Mouse (Mus musculus) limb, embryonic 12.5 days (tissue): ENCODE results near the gene Tctex1d4. TPM values are rescaled to one million over a fixed set of nuclear protein-coding genes. Genes with fewer than 3 reads are reported as not detected.
A peak's percentile ranks its signal among the peaks of the same experiment; 100 is the strongest.

Experiments used
- ATAC-seq: fragments of 200-750 bp; cut with Nextera tagmentation; 2 replicates; pipeline ENCODE4 v1.8.0; 2017; ENCODE audit warnings: low read depth, moderate TSS enrichment; ENCODE audit not compliant: insufficient number of reproducible peaks, insufficient read depth, low FRiP score, low TSS enrichment
- H3K27ac ChIP-seq: fragments of 300-500 bp; sonication (generic); 2 replicates; pipeline ENCODE4 v1.5.1; 2016; ENCODE audit warnings: mild to moderate bottlenecking, moderate library complexity
- H3K27me3 ChIP-seq: fragments of 300-500 bp; sonication (generic); 2 replicates; pipeline ENCODE4 v1.6.1; 2016; ENCODE audit warnings: mild to moderate bottlenecking, moderate library complexity
- H3K36me3 ChIP-seq: fragments of 300-500 bp; sonication (generic); 2 replicates; pipeline ENCODE4 v1.6.1; 2016; ENCODE audit warnings: mild to moderate bottlenecking, moderate library complexity
- H3K4me1 ChIP-seq: fragments of 300-500 bp; sonication (generic); replicated peaks from 2 replicates; pipeline ENCODE4 v1.6.1; 2016
- H3K4me2 ChIP-seq: fragments of 300-500 bp; sonication (generic); 2 replicates; pipeline ENCODE4 v1.6.1; 2016; ENCODE audit warnings: mild to moderate bottlenecking, moderate library complexity
- H3K4me3 ChIP-seq: fragments of 300-500 bp; sonication (generic); replicated peaks from 2 replicates; pipeline ENCODE4 v1.5.1; 2016; ENCODE audit warnings: mild to moderate bottlenecking
- H3K9ac ChIP-seq: fragments of 300-500 bp; sonication (generic); replicated peaks from 2 replicates; pipeline ENCODE4 v1.6.1; 2016; ENCODE audit warnings: mild to moderate bottlenecking, moderate library complexity
- H3K9me3 ChIP-seq: fragments of 300-500 bp; sonication (generic); 2 replicates; pipeline ENCODE4 v1.6.1; 2016; ENCODE audit warnings: mild to moderate bottlenecking, moderate library complexity
- WGBS: fragments of 180-500 bp; shearing (Covaris S2); methylation state at CpG from one replicate; pipeline ENCODE4 v1.1.7; 2016; 5-methylcytosine and 5-hydroxymethylcytosine counted together
- polyA plus RNA-seq: library from polyadenylated mRNA; unstranded; fragments of >200 nt; fragmentation: Nextera tagmentation; extraction: Ambion mirVana; gene quantifications from 2 replicates; pipeline ENCODE4 v1.2.1, GENCODE M21; 2016

Tctex1d4 gene
- polyA plus RNA-seq, 1 experiment from 2014 or later = not detected

GRCm38 (mm10) chr4:117120445-117121414 is 5.9 kb upstream of the Tctex1d4 start:
- peak overlapping the region; percentile 86 for H3K27ac ChIP-seq
- H3K4me1 ChIP-seq = peaks cover 26% of the 10 kb centered on the region
- H3K36me3 ChIP-seq = peaks cover under 1% of the 10 kb centered on the region; the same call in 1 of the 2 replicates
- peak overlapping the region; percentile 71 for H3K4me3 ChIP-seq
- no peaks in the 10 kb centered on the region for H3K9me3 ChIP-seq
- H3K9ac ChIP-seq = peak overlapping the region; percentile 67
- ATAC-seq = peak; percentile 91
- peak overlapping the region; percentile 100 for H3K4me2 ChIP-seq
- WGBS = under 1% methylated on average over 69 of the region's 69 CpGs
- no peaks in the 10 kb centered on the region for H3K27me3 ChIP-seq

DNA sequence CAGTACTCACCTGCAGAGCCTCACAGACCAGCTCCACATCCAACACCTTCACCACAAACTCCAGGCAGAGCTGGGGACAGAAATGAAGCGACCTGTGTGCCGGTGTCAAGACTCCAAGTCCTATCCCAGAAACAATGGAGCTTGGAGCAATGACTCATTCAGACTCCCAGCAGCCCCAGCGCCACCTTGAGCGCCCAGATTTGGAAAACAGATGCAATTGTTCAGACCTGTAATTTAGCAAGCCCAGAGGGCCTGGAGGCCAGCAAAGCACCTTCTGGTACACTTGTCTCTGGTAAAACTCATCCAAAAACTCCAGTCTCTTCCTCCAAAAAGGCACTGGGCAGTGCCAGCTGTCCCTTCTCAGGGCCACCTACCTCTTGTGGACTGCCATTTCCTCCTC is 4.4 kb upstream of the Tctex1d4 start:
- WGBS = 87% methylated on average over 4 of the region's 4 CpGs

GRCm38 (mm10) chr4:117123546-117124217 is 2.9 kb upstream of the Tctex1d4 start:
- no peaks in the 10 kb centered on the region for H3K9me3 ChIP-seq
- WGBS = 81% methylated on average over 7 of the region's 9 CpGs
- no peak overlapping the region for H3K4me3 ChIP-seq
- H3K4me2 ChIP-seq = no peak overlapping the region
- peaks cover 32% of the 10 kb centered on the region for H3K4me1 ChIP-seq
- no peak overlapping the region for H3K27ac ChIP-seq
- H3K36me3 ChIP-seq = peaks cover 8% of the 10 kb centered on the region
- no peak overlapping the region for H3K9ac ChIP-seq
- no peaks in the 10 kb centered on the region for H3K27me3 ChIP-seq
- ATAC-seq = no peak

More for the DNA sequence above, 4.4 kb upstream of the Tctex1d4 start:
- no peak overlapping the region for H3K27ac ChIP-seq
- no peaks in the 10 kb centered on the region for H3K9me3 ChIP-seq
- H3K4me2 ChIP-seq = no peak overlapping the region
- no peak overlapping the region for H3K4me3 ChIP-seq
- H3K4me1 ChIP-seq = peaks cover 32% of the 10 kb centered on the region
- no peak for ATAC-seq
- H3K36me3 ChIP-seq = no peaks in the 10 kb centered on the region
- no peaks in the 10 kb centered on the region for H3K27me3 ChIP-seq
- H3K9ac ChIP-seq = no peak overlapping the region

GRCm38 (mm10) chr4:117124218-117124517 is 2.4 kb upstream of the Tctex1d4 start:
- H3K9ac ChIP-seq = no peak overlapping the region

DNA sequence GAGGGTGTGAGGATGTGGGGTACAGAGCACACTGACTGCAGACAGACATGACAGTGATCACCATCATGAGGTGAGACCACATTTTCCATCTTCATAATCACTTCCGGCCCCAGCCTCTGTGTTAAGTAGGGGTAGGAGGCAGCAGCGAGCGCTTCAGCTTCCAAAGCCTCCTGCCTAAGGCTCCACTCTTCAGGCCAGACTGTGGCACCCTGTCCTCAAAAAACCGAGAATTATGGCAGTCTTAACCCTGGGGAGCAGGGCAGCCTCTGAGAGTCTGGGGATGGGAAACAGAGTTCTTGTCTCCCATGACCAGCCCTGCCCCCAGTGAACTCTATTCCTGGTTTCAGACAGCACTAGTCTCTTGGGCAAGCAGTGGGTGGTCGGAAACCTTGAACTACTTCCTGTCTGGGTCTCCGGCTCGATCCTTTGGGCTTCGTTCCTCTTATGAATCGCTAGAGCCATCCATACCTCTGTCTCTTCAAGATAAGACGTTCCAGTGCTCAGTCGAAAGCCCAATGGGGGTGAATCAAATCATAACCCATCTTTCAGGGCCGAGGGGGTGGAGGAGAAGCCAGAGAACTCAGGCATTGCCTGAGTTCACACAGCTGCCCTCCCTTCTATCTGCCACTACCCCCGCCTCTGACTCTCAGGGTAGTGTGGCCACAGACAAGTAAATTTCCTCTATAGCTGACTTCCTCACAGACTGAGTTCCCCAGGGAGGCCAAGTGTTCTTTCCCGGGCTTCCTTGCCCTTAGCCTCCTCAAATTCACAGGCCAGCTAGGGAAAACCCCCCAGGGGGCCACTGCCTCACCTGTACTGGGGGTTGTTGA is 1.9 kb upstream of the Tctex1d4 start:
- Histone ChIP-seq H3K4me1 (peaks cover 30% of the 10 kb centered on the region), H3K4me2 (peak overlapping the region; percentile 37), H3K36me3 (peaks cover 12% of the 10 kb centered on the region), H3K9me3 (no peaks in the 10 kb centered on the region), H3K9ac (peak overlapping the region; percentile 51; the same call in 1 of the 2 replicates), H3K27me3 (no peaks in the 10 kb centered on the region), H3K27ac (peak overlapping the region; percentile 81), H3K4me3 (no peak overlapping the region)
- WGBS = 61% methylated on average over 14 of the region's 14 CpGs
- ATAC-seq = no peak

More at GRCm38 (mm10) chr4:117124218-117124517, 2.4 kb upstream of the Tctex1d4 start:
- Histone ChIP-seq H3K27me3 (no peaks in the 10 kb centered on the region), H3K4me1 (peaks cover 32% of the 10 kb centered on the region), H3K4me2 (no peak overlapping the region), H3K9me3 (no peaks in the 10 kb centered on the region), H3K4me3 (no peak overlapping the region), H3K36me3 (peaks cover 12% of the 10 kb centered on the region), H3K27ac (no peak overlapping the region)
- ATAC-seq = no peak
- WGBS = 85% methylated on average over 3 of the region's 3 CpGs

DNA sequence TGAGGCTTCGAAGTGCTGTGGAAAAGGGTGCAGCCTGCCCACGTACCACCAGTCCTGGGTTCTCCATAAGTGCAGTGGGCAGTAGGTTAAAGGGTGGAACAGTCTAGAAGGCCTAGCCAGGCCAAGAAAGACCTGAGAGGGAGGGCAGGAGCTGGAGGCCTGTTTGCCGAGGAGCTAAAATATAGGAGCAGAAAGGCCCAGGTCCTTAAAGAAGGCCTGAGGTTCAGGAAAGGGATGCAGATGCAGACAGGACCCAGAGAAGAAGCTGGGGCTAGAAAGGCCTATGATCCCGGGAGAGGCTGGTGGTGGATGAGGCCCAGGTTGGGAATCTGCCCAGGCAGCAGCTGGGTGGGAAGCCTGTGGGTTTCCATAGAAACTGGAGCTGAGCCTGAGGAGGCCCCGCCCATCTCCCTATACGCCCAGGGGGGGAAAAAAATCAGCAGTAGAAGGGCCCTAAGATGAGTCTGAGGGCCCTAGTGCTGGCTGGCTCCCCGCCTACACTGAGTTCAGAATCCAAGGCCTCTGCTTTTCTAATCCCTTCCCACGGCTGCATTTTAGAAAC is 1.2 kb upstream of the Tctex1d4 start, which contains the start of gene Btbd19:
TSS of gene Btbd19 (minus strand) at position 378 of the 562 bp plus-strand sequence.
- 27% methylated on average over 8 of the region's 8 CpGs for WGBS
- Histone ChIP-seq H3K9me3 (no peaks in the 10 kb centered on the region), H3K36me3 (peaks cover 12% of the 10 kb centered on the region), H3K27me3 (no peaks in the 10 kb centered on the region), H3K9ac (peak within 1 kb of the TSS; percentile 51), H3K4me2 (peak within 1 kb of the TSS; percentile 37), H3K4me1 (peaks cover 26% of the 10 kb centered on the region), H3K4me3 (no peak within 1 kb of the TSS), H3K27ac (peak within 1 kb of the TSS; percentile 81)
- ATAC-seq = no peak

DNA sequence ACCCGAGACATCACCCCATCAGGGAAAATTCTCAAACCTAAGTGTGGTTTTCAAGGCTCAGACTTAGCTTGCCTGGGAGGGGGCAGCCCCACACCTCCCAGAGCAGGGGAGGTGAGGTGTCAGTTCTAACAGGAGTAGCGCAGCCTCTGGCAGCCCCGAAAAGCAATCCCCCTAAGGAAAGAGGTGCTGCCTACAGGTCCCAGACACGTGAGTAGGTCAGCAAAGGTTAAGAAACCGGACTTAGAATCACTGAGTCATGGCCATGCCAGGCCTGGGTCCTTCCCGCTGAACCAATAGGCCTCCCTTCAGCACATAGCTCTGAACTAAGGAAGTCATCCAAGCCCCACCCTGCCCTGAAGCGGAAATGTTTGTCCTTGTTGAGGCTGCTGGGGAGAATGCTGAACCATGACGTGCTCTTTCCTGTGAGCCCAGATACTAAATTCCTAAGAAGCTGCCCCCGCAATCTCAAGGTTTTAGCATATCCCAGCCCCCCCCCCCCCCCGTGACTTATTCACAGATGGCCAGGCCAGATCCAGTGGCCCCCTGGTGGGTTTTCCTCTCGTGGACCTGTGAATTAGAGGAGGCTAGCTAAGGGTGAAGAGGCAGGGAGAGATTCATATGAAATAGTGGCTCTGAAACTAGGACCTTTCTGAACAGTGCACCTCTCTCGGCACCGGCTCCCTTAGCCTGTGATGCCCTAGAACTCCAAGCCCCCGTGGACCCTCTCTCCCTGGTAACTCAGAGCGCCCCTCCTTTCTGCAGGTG is 502 bp upstream of the Tctex1d4 start:
- Histone ChIP-seq H3K4me1 (peaks cover 24% of the 10 kb centered on the region), H3K27ac (peak overlapping the region; percentile 81), H3K4me3 (no peak overlapping the region), H3K36me3 (peaks cover 12% of the 10 kb centered on the region), H3K9ac (peak overlapping the region; percentile 51), H3K4me2 (peak overlapping the region; percentile 37; the same call in 1 of the 2 replicates), H3K27me3 (no peaks in the 10 kb centered on the region), H3K9me3 (no peaks in the 10 kb centered on the region)
- 38% methylated on average over 15 of the region's 15 CpGs for WGBS
- ATAC-seq = no peak

DNA sequence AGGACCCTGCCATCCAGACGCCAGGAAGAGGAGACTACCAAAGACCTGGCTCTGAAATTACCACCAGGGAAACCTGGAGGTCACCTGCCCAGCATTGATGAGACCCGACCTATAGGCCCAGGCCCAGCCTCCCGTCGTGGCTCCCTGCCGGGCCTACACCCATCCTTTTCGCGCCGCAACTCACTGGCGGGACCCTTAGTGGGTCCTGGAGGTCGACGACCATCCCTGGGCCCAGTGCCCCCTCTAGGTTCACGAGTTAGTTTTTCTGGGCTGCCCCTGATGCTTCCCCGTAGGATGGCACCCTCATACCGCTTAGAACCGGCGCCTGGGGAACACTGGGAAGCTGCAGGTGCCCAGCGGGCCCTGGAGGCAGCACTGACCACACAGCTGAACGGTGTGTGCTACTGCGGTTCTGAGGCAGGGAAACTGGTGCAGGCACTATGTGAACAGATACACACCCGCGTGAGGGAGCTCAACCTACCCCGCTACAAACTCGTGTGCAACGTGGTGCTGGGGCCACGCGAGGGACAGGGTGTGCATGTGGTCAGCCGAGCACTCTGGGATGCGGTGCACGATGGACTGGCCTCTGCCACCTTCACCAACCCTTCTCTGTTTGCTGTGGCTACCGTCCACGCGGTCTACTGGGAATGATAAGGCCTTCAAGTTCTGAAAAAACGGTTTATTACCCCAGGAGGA is 1.5 kb downstream of the Tctex1d4 start:
- no peak overlapping the region for H3K9ac ChIP-seq
- H3K27me3 ChIP-seq = peaks cover 20% of the 10 kb centered on the region
- H3K4me1 ChIP-seq = peaks cover 31% of the 10 kb centered on the region
- H3K4me2 ChIP-seq = no peak overlapping the region
- no peak for ATAC-seq
- WGBS = 90% methylated on average over 33 of the region's 33 CpGs
- H3K27ac ChIP-seq = no peak overlapping the region
- no peak overlapping the region for H3K4me3 ChIP-seq
- H3K9me3 ChIP-seq = no peaks in the 10 kb centered on the region
- peaks cover 12% of the 10 kb centered on the region for H3K36me3 ChIP-seq

DNA sequence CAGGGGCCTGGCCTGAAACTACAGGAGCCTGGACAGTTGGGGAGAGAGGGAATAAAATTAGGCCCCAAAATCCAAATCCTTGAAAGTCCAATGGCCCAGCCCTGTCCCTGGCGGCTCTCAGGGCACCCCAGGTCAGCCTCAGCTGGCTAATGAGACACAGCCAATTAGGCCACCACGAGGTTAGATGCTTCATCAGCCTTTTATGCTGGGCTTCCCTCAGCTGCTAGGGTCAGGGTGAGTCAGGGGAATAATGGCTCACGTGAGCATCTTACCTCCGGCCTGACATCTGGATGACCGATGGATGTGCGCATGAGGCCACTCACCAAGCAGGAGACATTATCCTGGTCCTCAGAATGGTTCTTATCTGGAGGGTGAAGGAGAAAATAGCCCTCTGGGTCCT is 4.2 kb downstream of the Tctex1d4 start:
- H3K27me3 ChIP-seq = peaks cover 30% of the 10 kb centered on the region
- 70% methylated on average over 6 of the region's 6 CpGs for WGBS
- H3K9ac ChIP-seq = no peak overlapping the region
- H3K4me1 ChIP-seq = peaks cover 24% of the 10 kb centered on the region
- H3K9me3 ChIP-seq = no peaks in the 10 kb centered on the region
- peaks cover 12% of the 10 kb centered on the region for H3K36me3 ChIP-seq
- ATAC-seq = no peak
- no peak overlapping the region for H3K4me3 ChIP-seq
- H3K4me2 ChIP-seq = no peak overlapping the region
- H3K27ac ChIP-seq = no peak overlapping the region

- Histone ChIP-seq H3K4me2 (no peak overlapping the region), H3K9ac (no peak overlapping the region), H3K27me3 (peaks cover 34% of the 10 kb centered on the region), H3K4me3 (no peak overlapping the region), H3K9me3 (no peaks in the 10 kb centered on the region), H3K36me3 (peaks cover 12% of the 10 kb centered on the region), H3K27ac (no peak overlapping the region), H3K4me1 (peaks cover 20% of the 10 kb centered on the region)
- 78% methylated on average over 6 of the region's 6 CpGs for WGBS
- ATAC-seq = no peak
Observed at GRCm38 (mm10) chr4:117131198-117131597, 4.6 kb downstream of the Tctex1d4 start.
